In the genomic region with DNA sequence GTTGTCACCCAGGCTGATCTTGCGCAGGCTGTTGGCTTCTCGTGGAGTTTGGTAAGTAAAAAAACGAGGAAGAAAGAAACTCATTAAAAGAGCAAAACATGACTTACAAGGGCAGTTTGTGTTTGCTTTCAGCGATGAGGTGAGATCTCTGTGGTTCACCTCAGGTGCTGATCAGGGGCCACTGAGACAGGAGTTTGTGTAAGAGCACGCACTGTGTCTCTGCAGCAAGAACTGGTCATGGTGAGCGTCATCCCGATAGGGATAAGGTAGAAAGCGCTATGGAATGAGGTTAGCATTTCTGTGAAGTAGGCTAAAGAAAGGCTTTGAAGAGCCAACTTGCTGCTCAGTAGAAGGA, we compare ENCODE assay signal across 8 mouse cellular contexts. TPM values are rescaled to one million over a fixed set of nuclear protein-coding genes. Genes with fewer than 3 reads are reported as not detected.
A peak's percentile ranks its signal among the peaks of the same experiment; 100 is the strongest.
DNase-seq lines count a peak whose midpoint lies in the region; ATAC-seq and TF ChIP-seq lines count a peak whose summit lies in the region.

No protein-coding gene starts in this region.

- H3K4me1 ChIP-seq in lung, postnatal 0 days (ENCODE audit: insufficient read depth, low read depth, low read length), result no peaks in the 10 kb centered on the region; the same call in 1 of the 2 replicates
- H3K4me1 ChIP-seq in embryonic fibroblast, embryonic 13.5 days (ENCODE audit: control insufficient read depth, insufficient read depth, low read length), result peaks cover 7% of the 10 kb centered on the region
- H3K4me1 ChIP-seq in limb, embryonic 13.5 days, result peaks cover 16% of the 10 kb centered on the region
- peaks cover 8% of the 10 kb centered on the region; the same call in 1 of the 2 replicates for H3K4me1 ChIP-seq in small intestine, adult 2 months (ENCODE audit: control insufficient read depth, insufficient read depth, insufficient read length, low read length)

- no peak for TF ChIP-seq CTCF in lung, postnatal 0 days (IDR thresholded peaks at IDR 0.05)
- no peak for TF ChIP-seq CTCF in embryonic fibroblast, embryonic 13.5 days (IDR thresholded peaks at IDR 0.05; ENCODE audit: borderline replicate concordance, insufficient read depth, low read length)
- no peak for TF ChIP-seq CTCF in small intestine, adult 2 months (IDR thresholded peaks at IDR 0.05; ENCODE audit: extremely low read depth, insufficient read length, insufficient replicate concordance, low read depth, low read length)

- H3K9me3 ChIP-seq in lung, postnatal 0 days (ENCODE audit: low read length), result no peaks in the 10 kb centered on the region
- no peaks in the 10 kb centered on the region for H3K9me3 ChIP-seq in limb, embryonic 13.5 days

- no peak for TF ChIP-seq POLR2A in embryonic fibroblast, embryonic 13.5 days (IDR thresholded peaks at IDR 0.05; ENCODE audit: low read depth, low read length)
- no peak for TF ChIP-seq POLR2A in small intestine, adult 2 months (IDR thresholded peaks at IDR 0.05; ENCODE audit: low read depth, low read length)

- H3K27ac ChIP-seq in lung, postnatal 0 days (ENCODE audit: low read length), result peak overlapping the region; percentile 91
- peak overlapping the region; percentile 63; the same call in 1 of the 2 replicates for H3K27ac ChIP-seq in embryonic fibroblast, embryonic 13.5 days (ENCODE audit: insufficient read depth, low read length)
- peak overlapping the region; percentile 94 for H3K27ac ChIP-seq in limb, embryonic 13.5 days
- peak overlapping the region; percentile 79 for H3K27ac ChIP-seq in small intestine, adult 2 months (ENCODE audit: insufficient read depth, low read depth, low read length)

- no peak for DNase-seq in lung, postnatal 0 days (ENCODE audit: low spot score)
- DNase-seq in lung, postnatal 36 days, result no peak
- DNase-seq in cerebellum, postnatal 4 days (ENCODE audit: low spot score in 2 of 2), result no peak
- no peak for DNase-seq in urinary bladder, postnatal 36 days (ENCODE audit: low spot score in 2 of 2)
- DNase-seq in B cell, adult 2 months, result no peak

- peak overlapping the region; percentile 72 for H3K4me3 ChIP-seq in lung, postnatal 0 days (ENCODE audit: low read depth, low read length)
- H3K4me3 ChIP-seq in embryonic fibroblast, embryonic 13.5 days (ENCODE audit: insufficient read depth, low read length), result peak overlapping the region; percentile 89
- H3K4me3 ChIP-seq in limb, embryonic 13.5 days, result peak overlapping the region; percentile 82
- peak overlapping the region; percentile 77 for H3K4me3 ChIP-seq in small intestine, adult 2 months (ENCODE audit: low read depth, low read length)

- no peaks in the 10 kb centered on the region for H3K27me3 ChIP-seq in lung, postnatal 0 days (replicated peaks; ENCODE audit: insufficient read depth, low read length)
- no peaks in the 10 kb centered on the region for H3K27me3 ChIP-seq in limb, embryonic 13.5 days
- H3K27me3 ChIP-seq in small intestine, adult 2 months (ENCODE audit: control insufficient read depth, insufficient read depth, low read length), result no peaks in the 10 kb centered on the region

- peak overlapping the region; percentile 68 for H3K4me2 ChIP-seq in lung, postnatal 0 days (replicated peaks; ENCODE audit: low read depth, low read length)
- peak overlapping the region; percentile 76 for H3K4me2 ChIP-seq in limb, embryonic 13.5 days (replicated peaks)

- 2% methylated on average over 8 of the region's 8 CpGs for WGBS in lung, postnatal 0 days
- WGBS in limb, embryonic 13.5 days, result under 1% methylated on average over 8 of the region's 8 CpGs
- WGBS in small intestine, adult 2 months, result under 1% methylated on average over 8 of the region's 8 CpGs

- H3K9ac ChIP-seq in lung, postnatal 0 days (replicated peaks; ENCODE audit: low read depth), result peak overlapping the region; percentile 77
- peak overlapping the region; percentile 84 for H3K9ac ChIP-seq in limb, embryonic 13.5 days

- ATAC-seq in lung, postnatal 0 days, result peak; percentile 59
- peak; percentile 57 for ATAC-seq in limb, embryonic 13.5 days (ENCODE audit: low FRiP score, low read depth)

- TF ChIP-seq EP300 in lung, postnatal 0 days (IDR thresholded peaks at IDR 0.05), result no peak

- H3K36me3 ChIP-seq in lung, postnatal 0 days (ENCODE audit: insufficient read depth, low read length), result 0 out of 2 replicates have a peak, but pooled peaks cover 4% of the 10 kb centered on the region
- H3K36me3 ChIP-seq in limb, embryonic 13.5 days, result peaks cover 16% of the 10 kb centered on the region
- H3K36me3 ChIP-seq in small intestine, adult 2 months (ENCODE audit: control insufficient read depth, insufficient read depth, low read length), result peaks cover 5% of the 10 kb centered on the region; the same call in 1 of the 2 replicates

RNA-seq across cellular contexts. Expression of a gene that starts 0.4 kb away (rescaled TPM):
- polyA plus RNA-seq in lung, postnatal 0 days (2015; fragmentation: Nextera tagmentation; extraction: Ambion mirVana), result 11.4 and 13.1 TPM in 2 replicates
- 12.0 and 12.1 TPM in 2 replicates for polyA plus RNA-seq in embryonic fibroblast, embryonic 13.5 days (2011; ENCODE audit: insufficient read length, low read depth, missing spikeins)
- polyA plus RNA-seq in limb, embryonic 13.5 days (2015; fragmentation: Nextera tagmentation; extraction: Ambion mirVana), result 23.5 and 23.9 TPM in 2 replicates
- polyA plus RNA-seq in small intestine, adult 2 months (2012; rRNA removed), result 11.9 and 15.2 TPM in 2 replicates
